Comparison of ENCODE assay signal across 12 mouse cellular contexts in the genomic region with DNA sequence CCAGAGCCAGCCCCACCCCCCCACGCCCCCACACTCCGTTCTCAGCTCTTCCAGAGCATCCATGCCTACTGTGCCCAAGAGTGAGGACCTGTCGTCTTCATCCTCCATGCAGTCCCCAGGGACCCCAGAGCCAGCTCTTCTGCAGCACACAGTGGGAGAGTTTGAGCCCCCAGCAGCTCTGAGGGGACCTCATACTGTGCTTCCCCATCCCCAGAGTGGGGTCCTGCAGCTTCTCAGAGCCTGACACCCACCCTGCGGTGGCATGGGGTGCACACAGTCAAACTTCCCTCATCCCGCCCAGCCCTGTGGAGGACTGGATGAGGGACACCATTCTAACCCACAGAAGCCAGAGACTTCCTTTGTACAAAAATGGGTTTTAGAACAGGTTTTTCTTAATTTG.
"Had no signal": no experiment of that assay in that cellular context is flagged by ENCODE, and none has a peak within 500 bp of the region (broad histone marks: within the 10 kb centered on the region; RNA-seq: fewer than 3 reads in every experiment).

No protein-coding gene starts in this region.

- H3K4me2 ChIP-seq: liver, embryonic 11.5 days; liver, embryonic 15.5 days had no signal

- ATAC-seq: intestine, postnatal 0 days; lung, postnatal 0 days had no signal

- H3K36me3 ChIP-seq: liver, embryonic 15.5 days had no signal

- H3K9me3 ChIP-seq: liver, embryonic 15.5 days had no signal

- H3K4me1 ChIP-seq: liver, embryonic 15.5 days had no signal

- H3K9ac ChIP-seq: liver, embryonic 15.5 days had no signal

- H3K27me3 ChIP-seq: liver, embryonic 15.5 days had no signal

- H3K27ac ChIP-seq: kidney, postnatal 0 days; layer of hippocampus, adult 2 months; liver, embryonic 15.5 days had no signal

- H3K4me3 ChIP-seq: layer of hippocampus, adult 2 months; liver, embryonic 15.5 days had no signal

- DNase-seq: kidney, adult 8-10 months; kidney, postnatal 4 days; lung, adult 2 months; lung, postnatal 36 days; right cerebral cortex, postnatal 25 days; thymus, postnatal 4 days had no signal
